Mouse (Mus musculus) heart, postnatal 10 days (tissue): Measurements from ENCODE around the gene Ablim1. TPM values are rescaled to one million over a fixed set of nuclear protein-coding genes. Genes with fewer than 3 reads are reported as not detected.
A peak's percentile ranks its signal among the peaks of the same experiment; 100 is the strongest.

Source experiments
- DNase-seq, 2 experiments: peaks; one replicate each; pipeline ENCODE4 v3.0.0; 2021
- intact Hi-C: fragments of 180-260 bp; cut with DNase I; formaldehyde crosslinking; loops from one replicate; pipeline ENCODE4 v1.15.1; 2025
- total RNA-seq, 2 experiments: library from RNA; stranded (reverse); gene quantifications; 2 replicates each; pipeline ENCODE4 v1.2.3; 2021

Ablim1 gene
- total RNA-seq, 2 experiments from 2014 or later = 397 to 585 TPM

DNA sequence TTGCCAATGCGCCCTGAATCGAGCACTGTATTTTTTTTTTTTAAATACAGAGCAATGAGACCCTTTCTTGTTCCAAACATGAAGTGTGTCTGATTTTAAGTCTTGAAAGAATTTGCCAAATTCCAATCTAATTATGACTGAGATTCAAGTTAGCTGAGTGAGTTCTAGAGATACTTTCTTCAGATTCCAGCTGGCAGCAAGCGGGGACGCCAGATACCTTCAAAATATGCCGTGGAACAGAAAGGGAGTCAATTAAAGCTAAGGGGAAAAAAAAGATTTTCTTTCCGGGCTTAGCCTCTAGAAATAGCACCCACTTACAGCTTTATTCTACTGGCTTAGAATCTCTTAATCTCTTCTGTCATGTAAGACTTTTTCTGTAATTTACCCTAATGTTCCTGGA lies 77.2 kb downstream of the Ablim1 start:
- no peak for DNase-seq

GRCm38 (mm10) chr19:57236647-57237046 lies 78.1 kb downstream of the Ablim1 start:
- DNase-seq = no peak
- intact Hi-C loops = no loop called here

More for the DNA sequence above, 77.2 kb downstream of the Ablim1 start:
- intact Hi-C loops = no loop called here

DNA sequence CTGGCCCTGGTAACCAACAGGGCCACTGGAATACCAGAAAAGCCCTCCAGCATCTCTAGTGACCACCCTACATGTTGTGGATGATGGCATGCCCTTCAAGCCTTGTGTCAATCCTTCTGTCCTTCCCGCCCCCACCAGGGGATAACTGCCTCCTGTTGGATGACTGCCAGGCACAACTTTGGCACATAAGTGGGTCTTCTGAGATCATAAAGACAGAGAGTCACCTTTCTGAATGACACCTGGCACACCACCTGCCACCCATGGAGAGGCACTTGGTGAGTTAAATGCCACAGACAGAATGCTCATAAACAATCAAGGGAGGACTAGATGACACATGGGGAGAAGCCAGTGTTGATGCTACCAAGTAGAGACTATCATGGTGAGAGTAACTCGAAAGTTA lies 78.8 kb downstream of the Ablim1 start:
- intact Hi-C loops = no loop called here
- DNase-seq = no peak

DNA sequence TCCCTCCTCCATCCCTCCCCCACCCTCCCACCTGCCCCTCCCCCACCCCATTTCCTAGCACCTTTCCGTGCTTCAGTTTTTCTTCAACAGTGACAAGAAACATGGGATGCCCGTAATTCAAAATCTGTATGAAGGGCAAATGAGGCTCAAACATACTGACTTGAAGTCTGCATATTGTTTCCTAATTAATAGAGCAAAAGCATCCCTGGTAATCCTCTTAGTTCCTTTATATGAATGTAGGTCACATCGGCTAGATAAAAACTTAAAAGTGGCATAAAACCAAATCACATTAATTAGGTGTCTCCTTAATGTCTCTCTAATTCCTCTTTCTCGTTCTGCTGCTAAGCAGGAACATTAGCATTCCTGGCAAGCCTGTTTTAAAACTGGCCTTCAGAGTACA lies 83.7 kb downstream of the Ablim1 start:
- intact Hi-C loops = no loop called here
- no peak for DNase-seq

GRCm38 (mm10) chr19:57229161-57229560 lies 85.6 kb downstream of the Ablim1 start:
- no peak for DNase-seq
- intact Hi-C loops = no loop called here

DNA sequence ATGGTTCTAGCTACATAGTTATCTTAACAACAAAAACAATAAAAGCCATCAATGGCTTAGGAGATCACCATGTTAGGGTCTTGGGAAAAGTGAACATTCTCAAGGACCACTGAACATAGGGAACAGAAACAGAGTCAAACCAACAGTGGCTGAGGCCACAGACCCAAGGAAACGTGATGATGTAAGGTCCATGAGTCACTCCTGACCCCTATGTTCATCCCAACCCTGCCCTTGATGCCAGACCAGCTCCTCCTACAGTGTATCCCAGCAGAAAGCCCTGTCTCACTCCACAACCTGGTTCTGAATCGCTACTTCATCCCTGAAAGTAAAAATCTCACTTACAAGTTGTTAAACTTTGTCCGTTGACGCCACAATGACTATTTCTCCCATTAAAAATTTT lies 86.1 kb downstream of the Ablim1 start:
- DNase-seq = no peak
- intact Hi-C loops = no loop called here

- no peak for DNase-seq
- intact Hi-C loops = no loop called here
These were observed 90.3 kb downstream of the Ablim1 start for GRCm38 (mm10) chr19:57224390-57224789.

DNA sequence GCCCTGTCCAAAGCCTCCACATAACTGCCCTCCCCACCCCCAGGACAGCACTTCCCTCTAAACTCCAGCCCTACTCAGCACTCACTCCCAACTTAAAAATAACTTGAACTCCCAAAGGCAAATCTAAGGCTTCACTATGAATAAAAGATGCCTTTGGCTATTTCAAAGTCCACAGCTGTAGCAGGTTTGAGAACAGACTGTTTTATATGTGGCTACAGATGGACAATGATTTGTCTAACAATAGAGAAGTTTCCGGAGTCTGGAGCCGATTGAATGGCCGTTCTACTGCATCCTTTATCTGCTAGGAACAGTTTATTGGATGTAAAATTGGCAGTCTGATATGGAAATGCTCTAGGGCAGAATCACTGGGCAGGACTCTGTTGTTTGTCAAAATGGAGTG lies 91.0 kb downstream of the Ablim1 start:
- no peak for DNase-seq
- intact Hi-C loops = no loop called here

- no peak for DNase-seq
- intact Hi-C loops = no loop called here
These were observed 92.1 kb downstream of the Ablim1 start for GRCm38 (mm10) chr19:57222657-57223056.

DNA sequence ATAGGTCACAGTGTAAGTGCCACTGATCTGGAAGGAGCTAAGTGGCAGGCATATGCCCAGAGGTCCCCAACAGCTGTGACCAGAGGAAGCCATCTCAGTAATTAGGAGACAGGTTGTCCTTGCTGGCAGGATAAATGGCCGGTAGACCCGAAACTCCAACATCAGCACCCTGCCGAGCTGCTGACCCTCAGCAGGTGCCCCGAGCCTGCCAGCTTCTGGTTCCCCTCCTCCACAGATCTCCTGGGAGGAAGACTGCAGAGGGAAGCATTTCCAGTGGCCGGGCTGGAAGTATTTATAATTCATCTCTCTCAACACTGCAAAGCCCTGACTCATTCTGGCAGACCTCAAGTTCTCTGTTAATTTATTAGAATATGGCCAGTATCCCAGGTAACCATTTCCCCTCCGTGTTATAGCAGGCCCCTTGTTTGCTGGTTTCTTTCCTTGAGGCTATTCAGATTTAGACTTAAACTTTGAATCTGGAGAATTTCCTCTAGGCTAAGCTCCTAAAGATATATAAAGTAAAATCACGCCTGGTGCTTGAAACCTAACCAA lies 93.0 kb downstream of the Ablim1 start:
- intact Hi-C loops = no loop called here
- DNase-seq = no peak

DNA sequence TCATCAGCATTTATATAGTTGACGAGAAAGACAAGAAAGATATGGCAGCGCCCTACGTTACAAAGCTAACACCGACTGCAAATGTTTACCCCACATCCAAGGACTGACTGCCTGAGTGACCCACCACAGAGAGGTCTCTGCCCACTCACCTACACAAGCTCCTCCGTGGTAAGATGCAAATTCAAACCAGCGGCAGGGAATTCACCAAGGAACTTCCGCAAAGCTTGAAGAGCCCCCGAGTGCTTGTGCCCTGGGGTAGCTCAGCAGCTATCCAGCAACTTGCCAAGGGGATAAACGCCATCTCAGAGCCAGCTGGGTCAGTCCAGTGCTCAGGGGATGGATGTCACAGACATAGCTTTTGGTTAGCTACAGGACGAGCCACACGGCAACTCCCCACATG lies 95.0 kb downstream of the Ablim1 start:
- no peak for DNase-seq
- intact Hi-C loops = no loop called here

- DNase-seq = no peak
- intact Hi-C loops = no loop called here
These were observed 97.6 kb downstream of the Ablim1 start for GRCm38 (mm10) chr19:57217161-57217560.

DNA sequence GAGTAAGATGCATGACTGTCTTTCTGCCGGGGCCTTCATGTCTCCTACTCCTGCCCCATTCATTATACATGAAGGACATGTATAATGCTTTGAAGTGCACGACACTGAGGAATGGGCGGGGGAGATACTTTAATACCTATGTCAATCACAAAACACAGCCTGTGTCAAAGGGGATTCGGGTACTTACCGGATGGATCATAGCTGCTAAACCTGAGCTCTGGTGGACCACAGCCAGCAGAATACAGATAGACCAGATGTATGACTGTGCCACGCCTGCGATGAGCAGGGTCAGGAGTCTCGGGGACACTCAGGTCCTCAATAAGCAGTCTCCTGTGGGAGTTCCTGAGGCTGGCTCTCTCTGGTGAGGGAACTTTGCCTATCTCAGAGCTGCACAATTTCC lies 99.2 kb downstream of the Ablim1 start:
- intact Hi-C loops = no loop called here
- no peak for DNase-seq

DNA sequence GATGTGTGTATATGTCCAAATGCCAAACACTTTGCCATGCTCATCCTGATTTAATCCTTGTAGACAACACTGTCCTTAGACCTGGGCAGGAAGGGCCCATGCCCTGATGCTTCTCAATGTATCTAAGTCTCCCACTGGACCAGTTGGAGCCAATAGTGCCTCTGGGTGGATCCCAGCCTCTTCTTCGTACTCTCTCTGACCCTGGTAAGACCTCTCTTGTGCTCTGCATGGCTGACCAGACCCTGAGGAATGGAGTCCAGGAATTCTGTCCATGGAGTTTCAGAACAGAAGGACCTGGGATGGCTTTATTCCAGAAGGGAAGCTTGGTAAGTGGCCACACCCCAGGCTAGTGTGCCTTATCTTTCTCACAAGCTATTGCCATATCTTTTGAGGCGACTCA lies 102.3 kb downstream of the Ablim1 start:
- intact Hi-C loops = no loop called here
- DNase-seq = no peak

DNA sequence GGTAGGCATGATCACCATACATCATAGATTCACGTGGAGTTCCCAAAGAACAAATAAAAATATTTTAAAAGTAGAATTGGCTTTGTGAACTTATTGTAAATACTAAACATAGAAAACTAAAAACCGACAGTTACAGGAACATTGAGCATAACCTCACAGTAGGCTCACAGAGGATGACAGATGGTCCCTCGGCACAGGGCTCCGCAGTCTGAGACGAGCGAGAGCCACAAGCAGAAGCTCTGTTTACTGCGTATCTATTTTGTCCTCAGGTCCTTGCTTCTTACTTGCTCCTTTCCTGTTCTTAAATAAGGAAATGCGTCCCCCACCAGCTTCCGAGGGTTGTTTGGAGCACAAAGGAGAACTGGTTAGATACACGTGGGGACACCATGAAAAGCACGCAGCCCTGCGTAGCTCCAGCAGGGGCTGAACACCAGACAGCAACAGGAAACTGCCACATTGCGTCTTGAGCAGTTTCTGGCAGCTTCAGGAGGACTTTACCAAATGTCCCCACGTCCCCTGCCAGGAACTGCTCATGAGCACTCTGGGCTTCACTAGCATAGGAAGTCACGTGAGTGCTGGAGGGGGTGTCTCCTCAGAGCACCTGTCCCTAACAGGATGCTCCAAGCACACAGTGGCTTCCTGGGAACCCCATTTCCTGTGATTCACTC lies 103.1 kb downstream of the Ablim1 start:
- intact Hi-C loops = no loop called here
- DNase-seq = peak; percentile 60 to 64

- no peak for DNase-seq
- intact Hi-C loops = no loop called here
These were observed 103.8 kb downstream of the Ablim1 start for GRCm38 (mm10) chr19:57210924-57211323.

DNA sequence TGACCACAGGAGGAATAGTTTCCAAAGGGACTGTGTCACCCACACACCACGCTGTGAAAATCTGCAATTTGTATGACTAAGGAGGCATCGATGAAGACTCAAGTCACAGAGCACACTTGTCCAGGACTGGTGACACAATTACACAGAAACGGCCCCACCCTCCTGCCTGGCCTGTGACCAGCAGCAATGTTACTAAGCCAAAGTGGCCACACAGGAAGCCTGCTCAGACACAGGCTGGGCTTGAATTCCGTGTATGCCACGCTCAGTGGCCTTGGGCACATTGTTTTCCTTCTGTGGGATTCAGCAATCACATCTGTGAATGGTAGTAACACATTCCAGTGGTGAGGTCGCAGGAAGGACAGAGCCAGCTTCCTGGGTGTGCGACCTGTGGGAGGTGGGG lies 110.6 kb downstream of the Ablim1 start:
- intact Hi-C loops = no loop called here
- DNase-seq = peak; percentile 84 to 86

GRCm38 (mm10) chr19:57202554-57202953 lies 112.2 kb downstream of the Ablim1 start:
- DNase-seq = peak; percentile 74 to 82
- intact Hi-C loops = no loop called here

GRCm38 (mm10) chr19:57201090-57201483 lies 113.6 kb downstream of the Ablim1 start:
- intact Hi-C loops = no loop called here
- DNase-seq = no peak

- DNase-seq = peak; percentile 58 to 66
- intact Hi-C loops = no loop called here
These were observed 114.1 kb downstream of the Ablim1 start for GRCm38 (mm10) chr19:57200477-57201089.

DNA sequence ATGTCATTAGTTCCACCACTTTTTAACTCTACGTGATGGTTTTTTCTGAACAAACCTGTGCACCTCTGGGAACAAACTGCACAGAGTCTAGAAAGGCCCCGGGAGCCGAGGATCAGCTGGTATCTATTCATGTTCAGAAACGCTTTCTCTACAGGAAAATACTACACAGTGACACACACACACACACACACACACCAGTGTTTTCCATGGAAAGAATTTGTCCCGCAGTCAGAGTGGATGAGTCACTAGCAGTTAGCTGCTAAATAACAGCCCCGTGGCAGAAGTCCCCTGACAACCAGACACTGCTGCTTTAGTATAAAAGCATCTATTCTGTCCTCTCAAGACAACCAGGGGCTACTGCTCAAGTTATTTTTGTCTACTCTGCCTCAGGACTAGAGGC lies 115.4 kb downstream of the Ablim1 start:
- intact Hi-C loops = loop anchor here (2.0 to 5.0 kb wide), 2 partner anchors 39 to 113 kb away; partner anchors contain the start of gene Ablim1
- DNase-seq = peak; percentile 58 to 60

GRCm38 (mm10) chr19:57198531-57198930 lies 116.2 kb downstream of the Ablim1 start:
- intact Hi-C loops = loop anchor here (2.0 to 5.0 kb wide), 2 partner anchors 40 to 114 kb away; partner anchors contain the start of gene Ablim1
- no peak for DNase-seq
